In genomic region chr13:35389781-35390525, GRCm38 (mm10) we compare ENCODE assay signal across 29 mouse cellular contexts.
DNase-seq lines count a peak whose midpoint lies in the region; ATAC-seq lines count a peak whose summit lies in the region.
"Had no signal": no experiment of that assay in that cellular context is flagged by ENCODE, and none has a peak within 500 bp of the region (broad histone marks: within the 10 kb centered on the region; RNA-seq: fewer than 3 reads in every experiment).

No protein-coding gene starts in this region.

- peaks cover 5% of the 10 kb centered on the region for H3K4me1 ChIP-seq in heart, embryonic 12.5 days (replicated peaks)
- H3K4me1 ChIP-seq: forebrain, embryonic 15.5 days; kidney, embryonic 15.5 days; liver, embryonic 15.5 days had no signal

- no peak overlapping the region for H3K9ac ChIP-seq in heart, embryonic 12.5 days
- H3K9ac ChIP-seq: forebrain, embryonic 15.5 days; kidney, embryonic 15.5 days; liver, embryonic 15.5 days had no signal

- H3K4me3 ChIP-seq in heart, embryonic 12.5 days: no peak overlapping the region
- H3K4me3 ChIP-seq: forebrain, embryonic 10.5 days; forebrain, embryonic 15.5 days; gastrocnemius, adult 2 months; hindbrain, embryonic 10.5 days; kidney, embryonic 15.5 days; layer of hippocampus, adult 2 months; left cerebral cortex, adult 2 months; liver, embryonic 15.5 days had no signal

- 81% methylated on average over 6 of the region's 6 CpGs for WGBS in heart, embryonic 12.5 days

- H3K27ac ChIP-seq in heart, embryonic 12.5 days (ENCODE audit: poor library complexity, severe bottlenecking): no peak overlapping the region
- H3K27ac ChIP-seq: forebrain, embryonic 10.5 days; forebrain, embryonic 15.5 days; gastrocnemius, adult 2 months; hindbrain, embryonic 10.5 days; kidney, embryonic 15.5 days; layer of hippocampus, adult 2 months; left cerebral cortex, adult 2 months; liver, embryonic 15.5 days had no signal

- no peak for ATAC-seq in heart, embryonic 12.5 days (ENCODE audit: insufficient number of reproducible peaks, low FRiP score)
- ATAC-seq in granulocyte monocyte progenitor cell, adult 5-6 weeks (replicated peaks; ENCODE audit: poor library complexity, severe bottlenecking): peak; percentile 60
- peak; percentile 72 for ATAC-seq in megakaryocyte progenitor cell, adult 5-6 weeks (replicated peaks; ENCODE audit: poor library complexity)
- ATAC-seq: CD4-positive, CD25-positive, alpha-beta regulatory T cell, adult 4 months; forebrain, embryonic 15.5 days; hindbrain, embryonic 16.5 days; midbrain, embryonic 16.5 days had no signal

- no peak overlapping the region for H3K4me2 ChIP-seq in heart, embryonic 12.5 days
- H3K4me2 ChIP-seq: forebrain, embryonic 15.5 days; kidney, embryonic 15.5 days; liver, embryonic 15.5 days; midbrain, embryonic 11.5 days had no signal

- no peaks in the 10 kb centered on the region for H3K9me3 ChIP-seq in heart, embryonic 12.5 days (replicated peaks)
- H3K9me3 ChIP-seq: forebrain, embryonic 10.5 days; forebrain, embryonic 15.5 days; hindbrain, embryonic 10.5 days; kidney, embryonic 15.5 days; liver, embryonic 15.5 days had no signal

- DNase-seq in heart, adult 11 months: peak; percentile 59
- peak; percentile 5 for DNase-seq in NIH3T3 (ENCODE audit: low read depth)
- no peak for DNase-seq in frontal cortex, postnatal 14 days (ENCODE audit: low spot score in 2 of 2)
- DNase-seq in retina, postnatal 1 day: no peak
- DNase-seq: cerebellum, adult 2 months; cerebellum, postnatal 25 days; gastrocnemius, adult 2 months; gastrocnemius, postnatal 36 days; heart, postnatal 14 days; kidney, adult 18-20 months; kidney, postnatal 36 days; right cerebral cortex, adult 18-20 months; spleen, adult 18-20 months; thymus, adult 18-20 months; thymus, postnatal 25 days had no signal

- no peaks in the 10 kb centered on the region for H3K27me3 ChIP-seq in heart, embryonic 12.5 days (replicated peaks)
- H3K27me3 ChIP-seq: forebrain, embryonic 15.5 days; kidney, embryonic 15.5 days; liver, embryonic 15.5 days had no signal

- H3K36me3 ChIP-seq in heart, embryonic 12.5 days: no peaks in the 10 kb centered on the region
- H3K36me3 ChIP-seq: forebrain, embryonic 10.5 days; forebrain, embryonic 15.5 days; hindbrain, embryonic 10.5 days; kidney, embryonic 15.5 days; liver, embryonic 15.5 days had no signal

Comparison
In these comparisons a context has a peak if more than half of its experiments do, and no peak if none do; other contexts are left out.
1. DNase-seq: peak in heart, adult 11 months (single experiment) and NIH3T3 (single experiment); none in frontal cortex, postnatal 14 days (0 of 2) and retina, postnatal 1 day (single experiment).